Mouse (Mus musculus) hindbrain, embryonic 15.5 days (tissue): ENCODE measurements around the gene Rnf126. TPM values are rescaled to one million over a fixed set of nuclear protein-coding genes. Genes with fewer than 3 reads are reported as not detected.

Experiments used
- ATAC-seq: fragments of 200-750 bp; cut with Nextera tagmentation; 2 replicates; pipeline ENCODE4 v1.8.0; 2017; ENCODE audit warnings: low read depth, moderate number of reproducible peaks, moderate TSS enrichment; ENCODE audit not compliant: low FRiP score
- H3K27ac ChIP-seq: fragments of 300-500 bp; sonication (generic); replicated peaks from 2 replicates; pipeline ENCODE4 v1.5.1; 2015; ENCODE audit warnings: mild to moderate bottlenecking, inconsistent platforms
- H3K27me3 ChIP-seq: fragments of 300-500 bp; sonication (generic); 2 replicates; pipeline ENCODE4 v1.6.1; 2015; ENCODE audit warnings: control low read depth, inconsistent platforms
- H3K36me3 ChIP-seq: fragments of 300-500 bp; sonication (generic); 2 replicates; pipeline ENCODE4 v1.6.1; 2015; ENCODE audit warnings: control low read depth, inconsistent platforms
- H3K4me1 ChIP-seq: fragments of 300-500 bp; sonication (generic); replicated peaks from 2 replicates; pipeline ENCODE4 v1.6.1; 2015; ENCODE audit warnings: control low read depth, inconsistent platforms
- H3K4me2 ChIP-seq: fragments of 300-500 bp; sonication (generic); 2 replicates; pipeline ENCODE4 v1.6.1; 2015; ENCODE audit warnings: moderate library complexity, mild to moderate bottlenecking, inconsistent platforms
- H3K4me3 ChIP-seq: fragments of 300-500 bp; sonication (generic); 2 replicates; pipeline ENCODE4 v1.5.1; 2015; ENCODE audit warnings: mild to moderate bottlenecking, inconsistent platforms
- H3K9ac ChIP-seq: fragments of 300-500 bp; sonication (generic); 2 replicates; pipeline ENCODE4 v1.6.1; 2015; ENCODE audit warnings: inconsistent platforms
- H3K9me3 ChIP-seq: fragments of 300-500 bp; sonication (generic); 2 replicates; pipeline ENCODE4 v1.6.1; 2016; ENCODE audit warnings: control low read depth, inconsistent platforms
- WGBS: fragments of 180-500 bp; shearing (Covaris S2); methylation state at CpG from one replicate; pipeline ENCODE4 v1.1.7; 2015; 5-methylcytosine and 5-hydroxymethylcytosine counted together
- polyA plus RNA-seq: library from polyadenylated mRNA; unstranded; fragments of >200 nt; fragmentation: Nextera tagmentation; extraction: Ambion mirVana; gene quantifications from 2 replicates; pipeline ENCODE4 v1.2.1, GENCODE M21; 2015

Gene Rnf126
- polyA plus RNA-seq, 1 experiment from 2014 or later, result 125 TPM

- H3K4me1 ChIP-seq, result peaks cover 11% of the 10 kb centered on the region
- no peak overlapping the region for H3K4me3 ChIP-seq
- WGBS, result 56% methylated on average over 2 of the region's 2 CpGs
- H3K27me3 ChIP-seq, result no peaks in the 10 kb centered on the region
- no peak overlapping the region for H3K27ac ChIP-seq
- no peak overlapping the region for H3K4me2 ChIP-seq
- H3K36me3 ChIP-seq, result no peaks in the 10 kb centered on the region
- H3K9ac ChIP-seq, result no peak overlapping the region
- ATAC-seq, result no peak
- H3K9me3 ChIP-seq, result no peaks in the 10 kb centered on the region
Observed at GRCm38 (mm10) chr10:79789581-79789980, 22.8 kb upstream of the Rnf126 start.

GRCm38 (mm10) chr10:79788386-79789158, 21.8 kb upstream of the Rnf126 start:
- no peaks in the 10 kb centered on the region for H3K36me3 ChIP-seq

GRCm38 (mm10) chr10:79783920-79784800, 17.4 kb upstream of the Rnf126 start:
- 30% methylated on average over 27 of the region's 27 CpGs for WGBS
- Histone ChIP-seq H3K4me2 (no peak overlapping the region), H3K4me3 (no peak overlapping the region), H3K9me3 (no peaks in the 10 kb centered on the region), H3K27me3 (peaks cover 11% of the 10 kb centered on the region), H3K9ac (no peak overlapping the region), H3K27ac (no peak overlapping the region), H3K4me1 (peaks cover 17% of the 10 kb centered on the region), H3K36me3 (no peaks in the 10 kb centered on the region)
- no peak for ATAC-seq

More at GRCm38 (mm10) chr10:79788386-79789158, 21.8 kb upstream of the Rnf126 start:
- no peaks in the 10 kb centered on the region for H3K27me3 ChIP-seq
- peaks cover 6% of the 10 kb centered on the region for H3K4me1 ChIP-seq
- 36% methylated on average over 7 of the region's 7 CpGs for WGBS
- H3K4me3 ChIP-seq, result no peak overlapping the region
- no peaks in the 10 kb centered on the region for H3K9me3 ChIP-seq
- no peak overlapping the region for H3K4me2 ChIP-seq
- H3K27ac ChIP-seq, result no peak overlapping the region
- 0 out of 2 replicates have a peak, but pooled peaks have one; percentile 10 for ATAC-seq
- H3K9ac ChIP-seq, result no peak overlapping the region

GRCm38 (mm10) chr10:79783050-79783449, 16.3 kb upstream of the Rnf126 start:
- Histone ChIP-seq H3K4me1 (peaks cover 17% of the 10 kb centered on the region), H3K36me3 (no peaks in the 10 kb centered on the region), H3K27me3 (peaks cover 20% of the 10 kb centered on the region), H3K27ac (no peak overlapping the region), H3K9ac (no peak overlapping the region), H3K9me3 (no peaks in the 10 kb centered on the region), H3K4me2 (no peak overlapping the region), H3K4me3 (no peak overlapping the region)
- ATAC-seq, result no peak
- 63% methylated on average over 7 of the region's 7 CpGs for WGBS

DNA sequence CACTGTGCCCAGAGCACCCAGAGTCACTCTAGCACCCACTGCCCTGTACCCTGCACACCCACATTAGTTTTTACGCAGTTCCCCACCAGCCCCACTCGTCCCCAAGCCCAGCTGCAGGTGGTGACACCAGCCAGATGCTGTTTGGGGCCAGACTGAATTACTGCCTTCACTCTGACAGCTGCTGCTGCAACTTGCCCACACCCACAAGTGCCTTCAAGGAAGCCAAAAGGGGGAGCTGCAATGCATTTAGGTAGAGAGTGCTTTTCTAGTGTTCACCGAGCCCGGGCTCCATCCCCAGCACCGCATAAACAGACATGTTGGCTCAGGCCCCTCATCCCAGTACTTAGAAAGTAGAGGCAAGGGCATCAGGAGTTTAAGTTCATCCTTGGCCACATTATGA, 15.2 kb upstream of the Rnf126 start:
- Histone ChIP-seq H3K9ac (no peak overlapping the region), H3K4me3 (no peak overlapping the region), H3K27me3 (peaks cover 23% of the 10 kb centered on the region), H3K27ac (no peak overlapping the region), H3K4me2 (no peak overlapping the region), H3K36me3 (no peaks in the 10 kb centered on the region), H3K9me3 (no peaks in the 10 kb centered on the region), H3K4me1 (peaks cover 27% of the 10 kb centered on the region)
- 59% methylated on average over 5 of the region's 5 CpGs for WGBS
- no peak for ATAC-seq

- ATAC-seq, result no peak
- Histone ChIP-seq H3K27ac (no peak overlapping the region), H3K4me2 (peak overlapping the region; percentile 89), H3K36me3 (no peaks in the 10 kb centered on the region), H3K9me3 (no peaks in the 10 kb centered on the region), H3K27me3 (peaks cover 28% of the 10 kb centered on the region), H3K4me1 (peaks cover 28% of the 10 kb centered on the region), H3K4me3 (peak overlapping the region; percentile 49), H3K9ac (no peak overlapping the region)
- WGBS, result 29% methylated on average over 21 of the region's 21 CpGs
Observed at GRCm38 (mm10) chr10:79781139-79781538, 14.4 kb upstream of the Rnf126 start.

- H3K27me3 ChIP-seq, result peaks cover 30% of the 10 kb centered on the region
- H3K9ac ChIP-seq, result peak overlapping the region; percentile 47; the same call in 1 of the 2 replicates
- 1% methylated on average over 13 of the region's 13 CpGs for WGBS
- H3K4me2 ChIP-seq, result peak overlapping the region; percentile 89
- H3K9me3 ChIP-seq, result no peaks in the 10 kb centered on the region
- peak overlapping the region; percentile 49 for H3K4me3 ChIP-seq
- peak overlapping the region; percentile 61 for H3K27ac ChIP-seq
- H3K36me3 ChIP-seq, result no peaks in the 10 kb centered on the region
- no peak for ATAC-seq
- H3K4me1 ChIP-seq, result peaks cover 28% of the 10 kb centered on the region
Observed at GRCm38 (mm10) chr10:79780664-79781015, 13.9 kb upstream of the Rnf126 start.

GRCm38 (mm10) chr10:79779784-79780663, 13.3 kb upstream of the Rnf126 start:
- Histone ChIP-seq H3K4me1 (peaks cover 28% of the 10 kb centered on the region), H3K9ac (peak overlapping the region; percentile 47; the same call in 1 of the 2 replicates), H3K27ac (peak overlapping the region; percentile 61), H3K27me3 (peaks cover 30% of the 10 kb centered on the region), H3K36me3 (no peaks in the 10 kb centered on the region), H3K9me3 (no peaks in the 10 kb centered on the region), H3K4me3 (peak overlapping the region; percentile 49), H3K4me2 (peak overlapping the region; percentile 89)
- ATAC-seq, result peak; percentile 94
- 1% methylated on average over 55 of the region's 55 CpGs for WGBS

DNA sequence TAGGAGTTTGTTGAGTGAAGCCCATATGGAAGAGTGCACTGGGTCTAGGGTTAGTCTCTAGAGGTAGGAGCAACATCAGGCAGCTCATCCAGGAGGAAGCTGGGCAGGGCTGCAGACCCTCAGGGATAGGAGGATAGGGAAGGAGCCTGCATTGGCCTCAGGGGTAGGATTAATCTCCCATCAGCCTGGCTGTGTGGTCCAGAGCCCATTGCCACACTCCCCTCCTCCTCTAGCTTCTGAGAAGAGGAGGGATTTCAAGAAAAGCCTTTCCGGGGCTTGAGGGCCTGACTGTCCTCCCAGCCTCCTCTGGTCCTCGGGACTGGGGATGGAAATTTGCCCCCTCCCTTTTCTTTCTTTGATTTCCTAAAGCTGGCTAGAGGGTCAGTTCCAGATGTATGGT, 12.4 kb upstream of the Rnf126 start:
- ATAC-seq, result no peak
- no peak overlapping the region for H3K9ac ChIP-seq
- no peak overlapping the region for H3K27ac ChIP-seq
- 17% methylated on average over 2 of the region's 2 CpGs for WGBS
- H3K4me1 ChIP-seq, result peaks cover 28% of the 10 kb centered on the region
- H3K27me3 ChIP-seq, result peaks cover 30% of the 10 kb centered on the region
- H3K4me2 ChIP-seq, result no peak overlapping the region
- no peak overlapping the region for H3K4me3 ChIP-seq
- H3K9me3 ChIP-seq, result no peaks in the 10 kb centered on the region
- H3K36me3 ChIP-seq, result no peaks in the 10 kb centered on the region

- peaks cover 28% of the 10 kb centered on the region for H3K4me1 ChIP-seq
- H3K36me3 ChIP-seq, result no peaks in the 10 kb centered on the region
- no peak overlapping the region for H3K4me2 ChIP-seq
- H3K27me3 ChIP-seq, result peaks cover 28% of the 10 kb centered on the region
- ATAC-seq, result no peak
- H3K4me3 ChIP-seq, result no peak overlapping the region
- no peaks in the 10 kb centered on the region for H3K9me3 ChIP-seq
- H3K27ac ChIP-seq, result no peak overlapping the region
- H3K9ac ChIP-seq, result no peak overlapping the region
- 4% methylated on average over 15 of the region's 15 CpGs for WGBS
Observed at GRCm38 (mm10) chr10:79778006-79778405, 11.3 kb upstream of the Rnf126 start.

GRCm38 (mm10) chr10:79777103-79777531, 10.4 kb upstream of the Rnf126 start, which contains the start of gene Fstl3:
Fstl3 (plus strand) TSS chr10:79777272.
- no peaks in the 10 kb centered on the region for H3K36me3 ChIP-seq
- H3K27ac ChIP-seq, result no peak within 1 kb of the TSS
- H3K4me3 ChIP-seq, result peak within 1 kb of the TSS; percentile 22
- H3K9me3 ChIP-seq, result no peaks in the 10 kb centered on the region
- no peak within 1 kb of the TSS for H3K9ac ChIP-seq
- peak within 1 kb of the TSS; percentile 47 for H3K4me2 ChIP-seq
- H3K4me1 ChIP-seq, result peaks cover 28% of the 10 kb centered on the region
- no peak for ATAC-seq
- H3K27me3 ChIP-seq, result peaks cover 26% of the 10 kb centered on the region
- 1% methylated on average over 33 of the region's 39 CpGs for WGBS
